Mouse (Mus musculus) heart, embryonic 14.5 days (tissue): ENCODE measurements around the gene Rab33a. TPM values are rescaled to one million over a fixed set of nuclear protein-coding genes. Genes with fewer than 3 reads are reported as not detected.

Experiments
- polyA plus RNA-seq: library from polyadenylated mRNA; unstranded; fragments of >200 nt; fragmentation: Nextera tagmentation; extraction: Ambion mirVana; gene quantifications from 2 replicates; pipeline ENCODE4 v1.2.1, GENCODE M21; 2014

Rab33a gene
- polyA plus RNA-seq, 1 experiment from 2014 or later: 6.7 TPM

Other genes starting within 250 kb of the Rab33a start
- 4.7 and 5.0 TPM in 2 replicates for gene Bcorl1, start 177.9 kb upstream of the Rab33a start, polyA plus RNA-seq
- gene Elf4, start 56.2 kb upstream of the Rab33a start, polyA plus RNA-seq: 15.3 TPM in 2 replicates
- gene Aifm1, start 5.7 kb upstream of the Rab33a start, polyA plus RNA-seq: 95.3 and 98.4 TPM in 2 replicates
- 7.2 and 7.6 TPM in 2 replicates for gene Zfp280c, start 75.2 kb downstream of the Rab33a start, polyA plus RNA-seq
- gene Slc25a14, start 104.1 kb downstream of the Rab33a start, polyA plus RNA-seq: 6.8 and 9.6 TPM in 2 replicates
- gene Gpr119, start 155.2 kb downstream of the Rab33a start, polyA plus RNA-seq: not detected in 2 replicates
- gene Rbmx2, start 175.7 kb downstream of the Rab33a start, polyA plus RNA-seq: 17.9 and 18.3 TPM in 2 replicates